Mouse (Mus musculus) spleen, adult 2 months (tissue): ENCODE measurements around the gene Wipf1.

Source experiments
- CTCF ChIP-seq: fragments of 200-500 bp; IDR thresholded peaks from 2 replicates; pipeline ENCODE4 v1.5.1; 2011; ENCODE audit warnings: mild to moderate bottlenecking, inconsistent platforms; ENCODE audit not compliant: insufficient read depth, insufficient read length, insufficient replicate concordance; ENCODE audit errors: extremely low read depth
- POLR2A ChIP-seq: fragments of 200-500 bp; IDR thresholded peaks from 2 replicates; pipeline ENCODE4 v1.6.1; 2011; ENCODE audit warnings: low read depth, low read length, inconsistent platforms

- no peak for TF ChIP-seq POLR2A
- no peak for TF ChIP-seq CTCF
Observed at GRCm38 (mm10) chr2:73538590-73538989, 9.1 kb upstream of the Wipf1 start.
